Mouse (Mus musculus) forebrain, postnatal 0 days (tissue): ENCODE measurements at regions not wholly inside any gene's neighbourhood (a gene's known extent, or its start where the extent isn't known, plus 50 kb on each side); places are given as distances from the start of the nearest gene placed in this dataset.

Experiments used
- ATAC-seq: fragments of 200-750 bp; cut with Nextera tagmentation; 2 replicates; pipeline ENCODE4 v1.8.0; 2017; ENCODE audit warnings: mild to moderate bottlenecking, moderate library complexity
- DNase-seq: peaks from one replicate; pipeline ENCODE4 v3.0.0-alpha.2; 2015
- H3K27ac ChIP-seq: fragments of 300-500 bp; sonication (generic); 2 replicates; pipeline ENCODE4 v1.5.1; 2014; ENCODE audit warnings: low read depth, mild to moderate bottlenecking, antibody characterized with exemption, low read length, moderate library complexity, mixed read lengths
- H3K27me3 ChIP-seq: fragments of 300-500 bp; sonication (generic); 2 replicates; pipeline ENCODE4 v1.6.1; 2014; ENCODE audit warnings: mild to moderate bottlenecking, low read length, mixed read lengths; ENCODE audit not compliant: insufficient read depth
- H3K36me3 ChIP-seq: fragments of 300-500 bp; sonication (generic); 2 replicates; pipeline ENCODE4 v1.6.1; 2014; ENCODE audit warnings: mild to moderate bottlenecking, moderate library complexity; ENCODE audit not compliant: insufficient read depth
- H3K4me1 ChIP-seq: fragments of 300-500 bp; sonication (generic); 2 replicates; pipeline ENCODE4 v1.6.1; 2014; ENCODE audit warnings: antibody characterized with exemption; ENCODE audit not compliant: insufficient read depth
- H3K4me2 ChIP-seq: fragments of 300-500 bp; sonication (generic); 2 replicates; pipeline ENCODE4 v1.6.1; 2014; ENCODE audit warnings: low read depth, mild to moderate bottlenecking, moderate library complexity
- H3K4me3 ChIP-seq: fragments of 300-500 bp; sonication (generic); 2 replicates; pipeline ENCODE4 v1.5.1; 2014; ENCODE audit warnings: low read depth, low read length, mixed read lengths
- H3K9ac ChIP-seq: fragments of 300-500 bp; sonication (generic); 2 replicates; pipeline ENCODE4 v1.6.1; 2014; ENCODE audit warnings: mild to moderate bottlenecking
- H3K9me3 ChIP-seq: fragments of 300-500 bp; sonication (generic); 2 replicates; pipeline ENCODE4 v1.6.1; 2016; ENCODE audit warnings: low read length
- CTCF ChIP-seq: sonication (generic); IDR thresholded peaks from 2 replicates; pipeline ENCODE4 v1.5.1; 2016; ENCODE audit warnings: antibody characterized with exemption, control low read depth, low read depth
- WGBS: fragments of 180-500 bp; shearing (Covaris S2); extraction: QIAGEN DNeasy Blood & Tissue Kit; methylation state at CpG from one replicate; pipeline ENCODE4 v1.1.7; 2014; 5-methylcytosine and 5-hydroxymethylcytosine counted together

- H3K4me1 ChIP-seq: no peaks in the 10 kb centered on the region
- H3K27ac ChIP-seq: no peak overlapping the region
- H3K4me2 ChIP-seq: no peak overlapping the region
- peak; percentile 29 for DNase-seq
- WGBS: 72% methylated on average over 1 of the region's 1 CpGs
- H3K27me3 ChIP-seq: no peaks in the 10 kb centered on the region
- TF ChIP-seq CTCF: no peak
- no peak overlapping the region for H3K4me3 ChIP-seq
- no peaks in the 10 kb centered on the region for H3K36me3 ChIP-seq
- H3K9me3 ChIP-seq: no peaks in the 10 kb centered on the region
- no peak overlapping the region for H3K9ac ChIP-seq
- ATAC-seq: no peak
These were observed 812.8 kb upstream of the Gm10801 start for GRCm38 (mm10) chr2:97849216-97849615.

- Histone ChIP-seq H3K27ac (no peak overlapping the region), H3K9me3 (no peaks in the 10 kb centered on the region), H3K4me1 (no peaks in the 10 kb centered on the region), H3K9ac (no peak overlapping the region), H3K4me2 (no peak overlapping the region), H3K27me3 (no peaks in the 10 kb centered on the region), H3K4me3 (no peak overlapping the region), H3K36me3 (no peaks in the 10 kb centered on the region)
- no peak for TF ChIP-seq CTCF
- DNase-seq: no peak
- ATAC-seq: no peak
- 76% methylated on average over 2 of the region's 2 CpGs for WGBS
These were observed 790.8 kb upstream of the Gm10801 start for GRCm38 (mm10) chr2:97871276-97871675.
